Mouse (Mus musculus) brain, embryonic 18.5 days (tissue): ENCODE measurements at regions not wholly inside any gene's neighbourhood (a gene's known extent, or its start where the extent isn't known, plus 50 kb on each side); places are given as distances from the start of the nearest gene placed in this dataset.
"Not testable (repeated sequence)": the region's sequence is repeated elsewhere in the genome, so short reads cannot be mapped to it uniquely, and the experiment has no call there.

Experiments
- DNase-seq: peaks from one replicate; pipeline ENCODE4 v3.0.0-alpha.2; 2012; ENCODE audit warnings: low read depth, low spot score

DNA sequence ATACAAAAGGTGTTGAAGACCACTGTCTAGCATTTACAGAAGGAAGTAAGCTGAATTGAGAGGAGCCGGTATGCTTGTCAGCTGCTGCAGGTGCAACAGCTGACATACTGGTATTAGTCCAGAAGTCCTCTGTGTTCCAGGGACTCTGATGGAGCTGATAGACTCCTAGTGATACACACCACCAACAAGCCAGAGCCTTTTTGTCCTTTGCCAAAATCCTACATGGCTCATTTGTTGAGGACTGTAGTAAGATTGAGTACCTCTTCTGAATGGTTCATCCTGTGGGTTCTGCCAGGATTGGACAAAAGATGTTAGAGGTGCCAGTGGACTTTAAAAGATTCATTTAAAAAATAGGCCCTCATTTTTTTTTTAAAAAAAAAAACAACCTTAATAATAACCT lies 129.4 kb upstream of the Tmem185a start:
- no peak for DNase-seq

DNA sequence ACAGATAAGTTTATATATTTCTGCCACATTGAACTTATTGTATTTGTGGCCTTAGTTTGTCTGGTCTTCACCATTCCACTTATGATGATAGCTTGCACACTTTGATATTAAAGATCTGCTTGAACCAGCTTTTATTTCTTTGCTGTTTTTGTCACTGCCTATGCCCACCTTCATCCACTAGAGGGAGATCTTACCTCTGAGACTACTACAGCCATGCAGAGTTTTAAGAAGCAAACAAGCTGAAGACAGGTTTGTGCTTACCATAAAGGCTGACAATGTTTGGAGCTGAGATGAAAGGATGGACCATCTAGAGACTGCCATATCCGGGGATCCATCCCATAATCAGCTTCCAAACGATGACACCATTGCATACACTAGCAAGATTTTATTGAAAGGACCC lies 105.4 kb upstream of the Tmem185a start:
- peak; percentile 24 for DNase-seq

DNA sequence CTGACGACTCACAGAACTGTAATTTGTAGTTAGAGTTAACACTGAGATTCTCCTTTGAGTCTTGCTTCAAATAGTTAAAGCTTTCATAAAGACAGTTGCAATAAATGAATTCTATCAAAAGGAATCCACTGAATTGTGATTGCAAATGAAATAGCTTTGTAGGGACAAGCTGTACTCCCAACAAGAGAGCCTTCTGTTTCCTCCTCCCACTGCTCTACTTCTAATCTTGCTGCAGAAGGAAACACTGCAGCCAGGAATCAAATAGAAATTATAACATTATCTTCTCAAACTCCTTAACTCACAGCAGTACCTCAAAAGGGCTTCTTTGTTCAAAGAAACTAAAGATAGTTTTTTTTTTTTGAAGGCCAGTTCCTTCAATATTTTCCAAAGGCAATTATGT lies 103.2 kb upstream of the Tmem185a start:
- DNase-seq = no peak

DNA sequence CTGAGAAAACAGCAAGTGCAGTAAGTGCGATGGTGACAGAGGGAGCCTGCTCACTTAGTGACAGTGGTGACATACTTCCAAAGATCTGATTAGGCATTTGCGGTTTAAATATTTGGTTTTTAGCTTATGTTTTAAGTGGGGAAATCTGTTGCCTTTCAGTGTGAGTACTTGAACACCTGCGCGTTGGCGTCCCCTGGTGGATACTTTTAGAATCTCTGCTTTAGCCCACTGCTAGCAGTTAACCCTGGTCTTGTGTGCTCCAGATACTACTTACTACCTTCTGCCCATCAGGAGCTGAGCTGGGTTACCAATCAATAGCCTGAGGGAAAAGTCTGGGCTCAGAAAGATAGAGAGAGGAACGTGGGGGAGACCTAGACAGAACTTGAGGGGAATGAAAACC lies 97.3 kb upstream of the Tmem185a start:
- DNase-seq = not testable (repeated sequence)

DNA sequence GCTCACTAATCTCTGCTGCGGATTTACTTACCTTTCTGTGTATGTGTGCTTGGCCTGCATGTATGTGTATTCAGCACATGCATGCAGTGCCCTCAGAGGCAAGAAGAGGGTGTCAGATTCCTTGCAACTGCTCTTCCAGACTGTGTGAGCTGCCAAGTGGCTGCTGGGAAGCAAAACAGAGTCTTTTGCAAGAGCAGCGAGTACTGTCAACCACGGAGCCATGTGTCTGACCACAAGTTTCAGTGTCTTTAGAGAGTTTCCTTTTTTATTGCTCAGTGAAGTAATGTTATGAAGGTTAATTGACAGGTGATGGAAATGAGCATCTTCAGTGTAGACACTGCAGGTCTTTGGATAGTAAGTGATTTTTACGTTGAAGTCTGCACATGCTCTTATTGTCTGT lies 93.6 kb upstream of the Tmem185a start:
- DNase-seq = not testable (repeated sequence)

DNA sequence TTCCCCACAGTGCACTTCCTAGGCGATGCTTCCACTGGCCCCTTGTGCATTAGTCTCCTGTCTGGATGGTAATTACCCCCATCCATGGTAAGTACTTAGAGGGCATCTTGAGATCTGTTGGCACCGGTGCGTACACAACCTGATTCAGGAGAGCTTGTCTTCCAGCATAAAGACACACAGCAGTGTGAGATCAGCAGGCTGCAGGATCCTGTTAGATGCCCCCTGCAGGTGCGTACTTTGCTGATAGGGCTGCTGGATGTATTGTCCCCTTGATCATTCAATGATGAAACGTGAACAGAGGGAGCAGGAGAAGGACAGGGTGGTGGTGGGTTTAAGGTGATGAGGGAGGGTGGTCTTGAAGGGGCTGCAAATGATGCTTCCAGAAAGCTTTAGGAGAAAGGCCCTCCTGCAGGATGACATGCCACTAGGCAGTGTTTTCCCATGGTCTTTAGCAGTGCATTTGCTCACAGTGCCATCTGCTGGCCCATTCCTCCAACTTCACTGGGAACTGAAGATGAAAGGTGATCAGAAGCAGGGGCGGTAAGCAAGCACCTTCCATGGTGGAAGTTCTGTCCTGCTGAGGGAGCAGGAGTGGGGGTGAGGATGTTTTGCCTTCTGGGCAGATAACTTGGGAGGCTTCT lies 92.5 kb upstream of the Tmem185a start:
- DNase-seq = not testable (repeated sequence)
